Mouse (Mus musculus): ENCODE data around the gene Ctnnd1.

The Ctnnd1 gene

GRCm38 (mm10) chr2:84646138-84646537 lies 4.4 kb downstream of the Ctnnd1 start:
- no peak for DNase-seq

GRCm38 (mm10) chr2:84640833-84641232 lies 9.7 kb downstream of the Ctnnd1 start:
- no peak for DNase-seq

DNA sequence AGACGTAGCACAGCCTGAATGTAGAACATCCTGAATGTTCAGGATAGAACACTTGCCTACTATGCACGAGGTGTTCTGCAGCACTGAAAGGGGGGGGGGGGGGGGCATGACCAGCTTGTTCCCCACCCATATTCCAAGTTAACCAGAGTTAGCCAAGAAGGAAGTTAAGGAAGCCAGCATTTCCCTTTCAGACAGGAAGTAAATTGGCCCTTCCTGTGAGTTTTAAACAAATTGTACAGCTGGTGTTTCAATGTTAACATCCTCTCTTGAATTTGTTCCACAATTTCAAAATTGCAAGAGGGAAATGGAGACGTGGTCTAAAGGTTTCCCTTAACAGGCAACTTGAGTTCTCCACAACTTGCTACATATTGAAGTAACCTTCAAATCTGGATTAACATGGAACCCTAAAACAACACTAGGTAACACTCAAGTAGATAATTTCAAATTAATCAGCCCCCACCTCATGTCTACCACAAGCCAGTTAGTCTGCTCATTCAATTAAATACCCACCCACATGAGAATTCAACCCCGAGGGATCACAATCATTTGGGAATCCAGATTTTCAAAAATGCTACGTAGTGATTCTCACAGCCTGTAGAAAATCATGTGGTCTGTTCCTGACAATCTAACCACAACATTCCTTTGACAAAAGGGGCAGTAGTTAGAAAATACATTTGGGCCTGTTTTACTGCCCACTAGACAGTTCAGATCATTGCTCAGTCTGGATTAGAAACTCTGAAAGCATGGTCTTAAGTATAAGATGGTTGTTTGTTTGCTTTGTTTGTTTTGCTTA lies 11.9 kb downstream of the Ctnnd1 start:
- no peak for DNase-seq

- peak; percentile 70 for DNase-seq
These were observed 13.0 kb downstream of the Ctnnd1 start for GRCm38 (mm10) chr2:84637452-84638165.

DNA sequence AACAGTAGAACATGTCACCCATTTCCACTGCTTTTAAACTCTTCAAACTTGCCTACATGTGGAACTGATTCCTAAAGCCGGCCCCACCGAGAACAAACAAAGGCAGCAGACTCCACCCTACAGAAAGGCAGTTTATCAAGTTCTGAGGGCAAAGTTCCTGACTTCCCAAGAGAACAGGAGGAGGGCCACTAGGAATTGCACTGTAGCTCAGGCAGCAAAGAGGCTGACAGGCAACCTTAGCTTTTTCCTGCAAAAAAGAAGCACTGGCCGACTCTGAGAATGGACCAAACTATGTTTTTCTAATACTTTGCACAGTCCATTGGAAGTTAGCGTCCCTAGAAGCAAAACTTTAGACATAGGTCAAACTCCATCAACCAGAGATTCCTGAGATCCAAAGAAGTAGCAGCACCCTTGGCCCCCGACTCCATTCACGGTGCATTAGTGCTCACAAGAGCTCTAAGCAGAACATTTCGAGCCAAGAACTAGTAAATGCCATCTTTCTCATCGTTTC lies 14.3 kb downstream of the Ctnnd1 start:
- peak; percentile 68 for DNase-seq

- peak; percentile 98 for DNase-seq
These were observed 15.0 kb downstream of the Ctnnd1 start for GRCm38 (mm10) chr2:84635611-84636010.

- peak; percentile 40 for DNase-seq
These were observed 15.6 kb downstream of the Ctnnd1 start for GRCm38 (mm10) chr2:84634934-84635482.

DNA sequence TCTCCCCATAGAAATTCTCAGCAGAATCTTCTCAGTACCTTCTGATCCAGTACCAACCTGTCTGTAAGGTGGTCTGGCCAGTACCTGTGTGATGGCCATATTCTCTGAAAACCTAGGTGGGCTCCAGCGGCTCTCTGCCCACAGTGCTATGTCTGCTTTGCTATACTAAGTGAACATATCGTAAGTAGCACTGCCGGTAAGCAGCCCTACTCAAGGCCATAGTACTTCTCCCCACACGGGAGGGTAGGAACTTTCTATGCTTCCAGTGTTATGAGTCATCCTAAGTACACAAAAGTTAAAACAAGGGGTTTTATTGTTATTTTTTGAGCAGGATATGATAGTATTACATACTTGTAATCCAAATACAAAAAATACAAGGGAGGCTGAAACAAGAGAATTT lies 16.6 kb downstream of the Ctnnd1 start:
- DNase-seq: no peak

DNA sequence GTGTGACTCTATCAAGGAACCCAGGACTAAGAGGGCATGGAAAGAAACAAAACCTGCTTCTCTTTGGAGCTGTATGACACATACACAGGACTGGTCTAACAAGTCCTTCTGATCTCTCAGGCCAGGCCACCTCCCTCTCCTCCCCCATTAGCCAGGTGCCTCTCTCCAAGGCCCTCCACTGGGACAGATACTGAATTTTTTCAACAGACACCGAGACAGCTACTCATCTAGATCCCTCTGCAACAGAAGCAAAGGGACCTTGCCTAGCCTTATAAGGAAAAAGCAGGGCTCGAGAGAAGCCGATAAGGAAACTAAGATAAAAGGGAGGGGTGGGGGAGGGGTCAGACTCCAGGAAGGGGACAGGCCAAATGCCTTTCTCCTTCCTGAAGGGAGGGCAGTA lies 17.6 kb downstream of the Ctnnd1 start:
- DNase-seq: no peak

DNA sequence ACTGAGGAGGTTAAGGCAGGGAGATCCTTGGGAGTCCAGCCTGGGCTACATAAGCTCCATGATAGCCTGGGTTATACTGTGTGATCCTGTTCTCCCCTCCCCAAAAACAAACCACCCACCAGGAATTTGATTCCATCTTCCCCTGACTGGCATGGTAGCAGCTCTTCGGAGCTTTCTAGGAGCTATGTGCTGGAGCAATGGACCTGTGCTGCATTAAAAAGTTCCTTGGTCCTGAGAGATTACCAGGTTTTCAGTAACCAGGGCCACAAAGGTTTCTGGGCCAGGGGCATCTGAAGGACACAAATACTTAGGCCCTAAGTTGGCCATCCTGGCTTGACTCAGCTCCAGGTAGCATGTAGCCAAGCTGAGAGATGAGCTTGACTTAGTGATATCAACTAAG lies 18.6 kb downstream of the Ctnnd1 start:
- DNase-seq: no peak

DNA sequence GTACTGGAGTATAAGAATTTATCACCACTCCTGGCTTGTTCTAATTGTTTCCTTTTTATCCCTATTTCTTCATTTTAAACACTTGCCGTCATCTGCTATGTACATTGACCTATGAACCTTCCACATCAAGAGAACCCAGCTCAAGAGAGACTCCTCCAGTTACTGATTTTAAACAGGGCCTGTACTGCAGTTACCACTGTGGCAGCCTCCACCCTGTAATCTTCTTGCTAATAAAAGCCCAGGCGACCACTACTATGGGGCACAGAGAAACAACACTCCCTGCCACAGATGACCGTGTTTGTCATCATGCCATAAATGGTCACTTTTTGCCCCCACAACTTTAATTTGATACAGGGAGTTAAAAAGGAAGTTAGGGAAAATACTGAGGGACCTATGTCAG lies 23.5 kb downstream of the Ctnnd1 start:
- DNase-seq: no peak

DNA sequence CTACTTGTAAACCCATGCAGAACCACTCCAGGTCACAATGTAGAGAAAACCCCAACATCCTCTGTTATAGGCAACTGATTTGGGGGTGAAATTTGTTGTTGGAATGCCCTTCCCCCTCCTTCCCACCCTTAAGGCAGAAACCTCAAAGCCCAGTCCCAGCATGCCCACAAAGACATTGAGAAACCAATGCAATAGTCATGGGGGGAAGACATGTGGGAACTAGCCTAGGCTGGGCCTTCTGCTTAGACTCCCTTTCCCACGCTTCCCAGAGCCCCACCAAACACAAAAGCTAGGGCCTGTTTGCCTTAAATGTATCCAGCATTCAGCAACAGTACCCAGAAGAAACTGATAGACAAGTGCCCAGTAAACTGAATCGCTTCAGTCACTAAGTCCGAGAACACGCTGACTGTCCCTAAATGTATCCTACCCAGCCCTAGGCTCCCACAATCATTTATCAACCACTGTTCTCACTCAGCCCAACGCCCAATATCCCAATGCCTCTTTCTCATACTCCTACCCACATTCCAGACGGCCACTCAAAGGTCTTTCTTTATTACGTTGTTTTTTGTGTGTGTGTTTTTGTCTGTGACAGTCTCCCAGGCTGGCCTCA lies 24.1 kb downstream of the Ctnnd1 start:
- no peak for DNase-seq

DNA sequence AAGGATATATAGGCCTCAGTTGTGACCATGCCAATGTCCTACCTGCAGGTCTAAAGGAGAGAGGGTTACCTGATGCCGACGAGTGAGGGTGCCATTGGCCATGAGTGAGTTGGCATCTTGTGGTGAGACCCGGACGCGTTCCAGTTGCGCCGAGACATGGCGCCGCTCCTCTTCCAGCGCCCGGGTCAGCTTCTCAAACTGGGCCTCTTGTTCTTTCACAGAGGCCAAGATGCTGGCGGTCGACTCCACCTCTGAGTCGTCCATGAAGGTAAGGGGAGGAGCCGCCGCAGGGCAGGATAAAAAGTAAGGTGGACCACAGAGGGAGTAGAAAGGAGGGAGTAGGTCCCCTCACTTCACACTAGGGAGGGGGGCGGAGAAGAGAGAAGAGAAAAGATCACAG lies 26.4 kb downstream of the Ctnnd1 start:
- DNase-seq: no peak

GRCm38 (mm10) chr2:84623428-84624119 lies 27.0 kb downstream of the Ctnnd1 start:
- no peak for DNase-seq

DNA sequence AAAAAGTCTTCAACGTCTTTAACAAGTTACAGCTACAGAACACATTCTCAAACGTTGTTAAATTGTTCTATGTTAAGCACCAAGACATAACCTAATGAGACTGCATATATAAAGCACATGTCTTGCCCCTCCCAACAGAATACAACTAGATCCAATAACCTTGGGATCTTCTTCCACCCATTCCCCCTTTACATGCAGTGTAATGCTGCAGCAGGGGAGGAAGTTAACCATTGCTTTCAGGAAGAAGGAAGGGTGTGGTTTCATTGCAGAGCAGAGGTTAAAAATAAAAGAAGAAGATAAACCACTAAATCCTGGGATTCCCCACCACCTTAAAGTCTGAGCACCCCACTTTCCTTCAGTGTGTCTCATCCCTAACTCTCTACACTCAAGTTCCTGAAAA lies 27.9 kb downstream of the Ctnnd1 start:
- DNase-seq: no peak

GRCm38 (mm10) chr2:84619646-84620340 lies 30.8 kb downstream of the Ctnnd1 start:
- no peak for DNase-seq

DNA sequence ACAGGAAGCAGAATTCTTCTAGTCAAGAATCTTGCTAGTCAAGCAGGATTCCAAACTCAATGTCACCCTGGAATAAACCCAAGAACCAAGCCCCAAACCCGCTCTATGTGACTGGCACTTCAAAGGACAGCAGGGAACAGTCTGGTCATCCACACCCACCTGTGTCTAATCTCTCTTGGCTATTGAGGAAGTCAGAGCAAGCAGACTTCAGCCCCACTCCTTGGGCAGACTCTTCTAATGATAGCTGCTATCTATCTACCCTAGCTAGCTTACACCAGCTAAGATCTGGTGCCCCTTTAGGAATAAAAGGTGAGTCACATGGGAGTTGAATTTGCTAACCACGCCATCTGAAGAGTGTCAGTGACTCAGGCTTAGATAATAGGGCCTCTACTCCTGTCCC lies 31.7 kb downstream of the Ctnnd1 start:
- DNase-seq: no peak

DNA sequence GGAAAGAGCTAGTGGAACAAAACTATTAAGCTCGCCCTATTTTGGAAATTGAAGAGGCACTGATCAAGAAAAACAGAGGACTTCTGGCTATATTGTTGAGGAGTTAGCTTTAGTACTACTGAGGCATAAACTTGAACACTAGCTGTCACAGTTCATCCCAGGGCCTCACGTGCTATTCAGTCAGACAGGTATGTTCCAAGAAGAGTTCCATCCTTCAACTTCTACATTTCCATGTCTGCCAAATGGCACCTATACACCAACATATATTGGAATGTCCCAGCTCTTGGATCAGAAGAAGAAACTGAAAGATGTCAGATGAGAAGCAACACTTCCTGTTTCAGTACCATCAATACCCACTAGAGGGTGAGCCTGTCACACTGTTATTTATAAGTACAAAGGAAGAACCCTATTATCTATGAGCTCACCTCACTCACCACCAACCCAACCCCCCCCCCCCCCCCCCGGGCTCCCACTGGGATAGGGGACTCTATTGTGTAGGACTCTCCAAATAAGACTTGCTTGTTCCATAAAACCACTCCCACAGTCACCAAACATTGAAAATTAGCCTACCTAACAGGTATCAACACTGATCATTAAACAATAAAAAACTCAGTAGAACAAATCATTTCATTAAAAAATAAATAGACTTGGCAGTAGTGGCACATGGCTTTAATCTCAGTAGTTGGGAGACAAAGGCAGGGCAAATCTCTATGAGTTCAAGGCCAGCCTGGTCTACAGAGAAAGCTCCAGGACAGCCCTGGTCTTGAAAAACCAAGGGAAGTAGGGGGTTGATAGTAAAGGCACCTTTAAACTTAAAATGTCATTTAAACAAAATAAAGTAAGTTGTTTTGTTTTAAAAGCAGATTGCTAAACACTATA lies 32.7 kb downstream of the Ctnnd1 start:
- peak; percentile 78 for DNase-seq

DNA sequence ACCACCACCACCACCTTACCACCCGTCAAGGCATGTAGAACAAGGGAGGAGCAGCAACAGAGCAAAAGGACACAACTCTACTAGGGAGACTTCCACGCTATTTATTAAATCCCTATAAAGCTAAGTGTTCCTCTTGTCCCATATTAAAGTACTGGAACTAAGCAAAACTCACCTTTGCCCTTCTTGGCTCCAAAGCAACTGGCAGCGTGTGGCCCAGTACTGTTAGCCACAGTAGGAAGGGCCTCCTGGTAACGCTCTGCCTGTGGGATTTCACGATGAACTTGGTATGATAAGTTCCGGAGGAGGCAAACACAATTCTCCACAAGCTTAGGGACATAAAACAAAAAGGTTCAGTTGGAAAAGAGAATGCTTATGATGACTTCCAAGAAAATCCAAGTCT lies 37.8 kb downstream of the Ctnnd1 start:
- DNase-seq: no peak

GRCm38 (mm10) chr2:84607842-84608241 lies 42.7 kb downstream of the Ctnnd1 start:
- DNase-seq: no peak

- no peak for DNase-seq
These were observed 49.6 kb downstream of the Ctnnd1 start for GRCm38 (mm10) chr2:84600977-84601376.

Data from lung, postnatal 10 days (tissue).